ENCODE assay signal across 8 mouse cellular contexts in the genomic region with DNA sequence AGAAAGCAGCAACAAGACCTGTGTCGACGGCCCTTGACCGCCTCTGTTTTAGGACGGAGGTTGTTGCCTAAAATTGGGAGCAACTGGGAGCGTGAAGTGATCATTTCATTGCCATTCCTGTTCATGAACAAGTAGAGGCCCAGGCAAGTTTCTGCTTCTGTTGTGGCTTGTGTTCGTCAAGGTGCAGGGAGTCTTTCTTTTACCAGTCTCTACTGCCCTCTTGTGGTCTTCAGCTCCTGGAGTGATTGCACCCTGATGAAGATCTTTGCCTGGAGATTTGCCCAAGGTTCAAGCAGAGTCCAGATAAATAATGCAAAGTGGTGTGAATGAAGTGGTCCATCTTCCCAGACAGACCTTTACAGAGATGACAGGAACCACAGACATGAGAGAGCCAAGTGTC.
DNase-seq lines count a peak whose midpoint lies in the region; ATAC-seq lines count a peak whose summit lies in the region.

No protein-coding gene starts in this region.

- H3K4me2 ChIP-seq in midbrain, embryonic 11.5 days, result no peak overlapping the region
- H3K4me2 ChIP-seq in midbrain, embryonic 15.5 days, result no peak overlapping the region

- intact Hi-C loops in left cerebral cortex, postnatal 4 days (cut with DNase I), result loop anchor here (10.0 kb wide), 1 partner anchor 470 kb away; no protein-coding TSS in a partner anchor

- ATAC-seq in midbrain, embryonic 11.5 days (ENCODE audit: low FRiP score), result no peak
- no peak for ATAC-seq in midbrain, embryonic 15.5 days (replicated peaks)
- ATAC-seq in erythroid progenitor cell, adult 5-6 weeks (replicated peaks; ENCODE audit: low FRiP score, poor library complexity, severe bottlenecking), result no peak

- H3K27me3 ChIP-seq in midbrain, embryonic 11.5 days (ENCODE audit: control insufficient read depth, insufficient read depth, low read length), result no peaks in the 10 kb centered on the region
- H3K27me3 ChIP-seq in midbrain, embryonic 15.5 days (replicated peaks), result no peaks in the 10 kb centered on the region

- no peaks in the 10 kb centered on the region; the same call in 1 of the 2 replicates for H3K4me1 ChIP-seq in midbrain, embryonic 11.5 days (ENCODE audit: control insufficient read depth, insufficient read depth, low read length)
- H3K4me1 ChIP-seq in midbrain, embryonic 15.5 days, result peaks cover 7% of the 10 kb centered on the region; the same call in 1 of the 2 replicates

- no peak overlapping the region for H3K27ac ChIP-seq in midbrain, embryonic 11.5 days (ENCODE audit: low read depth, low read length)
- H3K27ac ChIP-seq in midbrain, embryonic 15.5 days, result no peak overlapping the region

- WGBS in midbrain, embryonic 11.5 days, result 47% methylated on average over 6 of the region's 6 CpGs
- WGBS in midbrain, embryonic 15.5 days, result 48% methylated on average over 6 of the region's 6 CpGs

- peak; percentile 91 for DNase-seq in midbrain, embryonic 11.5 days (ENCODE audit: low spot score, missing footprints)
- DNase-seq in adrenal gland, postnatal 14 days, result peak; percentile 70
- DNase-seq in embryo, embryonic 11.5 days (ENCODE audit: low read depth, low spot score), result peak; percentile 55
- peak; percentile 37 for DNase-seq in heart, postnatal 4 days
- DNase-seq in left cerebral cortex, postnatal 4 days, result peak; percentile 51
- peak; percentile 29 for DNase-seq in retina, adult 2 months (ENCODE audit: low read depth, low spot score)

- no peaks in the 10 kb centered on the region for H3K9me3 ChIP-seq in midbrain, embryonic 11.5 days (ENCODE audit: control insufficient read depth, low read length)
- H3K9me3 ChIP-seq in midbrain, embryonic 15.5 days, result no peaks in the 10 kb centered on the region

- H3K4me3 ChIP-seq in midbrain, embryonic 11.5 days (ENCODE audit: low read depth, low read length), result no peak overlapping the region
- H3K4me3 ChIP-seq in midbrain, embryonic 15.5 days, result no peak overlapping the region

- no peaks in the 10 kb centered on the region for H3K36me3 ChIP-seq in midbrain, embryonic 11.5 days (ENCODE audit: control insufficient read depth, insufficient read depth, low read length)
- H3K36me3 ChIP-seq in midbrain, embryonic 15.5 days (replicated peaks), result no peaks in the 10 kb centered on the region

- H3K9ac ChIP-seq in midbrain, embryonic 11.5 days (ENCODE audit: low read length), result no peak overlapping the region
- H3K9ac ChIP-seq in midbrain, embryonic 15.5 days, result no peak overlapping the region

Comparison
In these comparisons a context has a peak if more than half of its experiments do, and no peak if none do; other contexts are left out.
1. DNase-seq: peak in every context shown above with its lines; median percentile 91 in midbrain, embryonic 11.5 days; 70 in adrenal gland, postnatal 14 days; 55 in embryo, embryonic 11.5 days; 51 in left cerebral cortex, postnatal 4 days; 37 in heart, postnatal 4 days; 29 in retina, adult 2 months.